Mouse (Mus musculus): ENCODE data around the gene Igfbp7. TPM values are rescaled to one million over a fixed set of nuclear protein-coding genes. Genes with fewer than 3 reads are reported as not detected.

Igfbp7 gene
- total RNA-seq, 2 experiments from 2014 or later: 167 to 176 TPM

- DNase-seq: no peak
Observed at GRCm38 (mm10) chr5:77349971-77350658, 57.7 kb downstream of the Igfbp7 start.

DNA sequence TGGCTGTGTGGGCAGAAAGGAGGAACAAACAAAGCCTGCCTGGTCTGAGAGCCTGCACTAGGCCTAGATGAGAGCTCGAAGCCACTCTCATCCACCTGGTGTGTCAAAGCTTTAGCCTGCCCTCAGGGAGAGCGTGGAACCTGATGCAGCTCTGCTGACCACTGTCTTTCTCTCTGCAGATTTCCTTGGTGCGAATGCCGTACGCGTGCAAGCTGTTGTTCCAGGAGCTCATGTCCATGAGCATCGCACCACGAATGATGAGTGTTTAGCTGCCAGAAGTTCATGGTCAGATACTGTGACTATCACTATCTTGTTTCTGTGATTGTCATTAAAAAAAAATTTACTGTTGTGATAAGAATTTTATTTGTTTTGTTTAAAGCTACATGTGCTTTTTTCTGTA lies 58.9 kb downstream of the Igfbp7 start:
- DNase-seq: no peak

GRCm38 (mm10) chr5:77340033-77340432 lies 67.8 kb downstream of the Igfbp7 start:
- no peak for DNase-seq

- DNase-seq: no peak
Observed at GRCm38 (mm10) chr5:77330154-77330553, 77.7 kb downstream of the Igfbp7 start.

DNA sequence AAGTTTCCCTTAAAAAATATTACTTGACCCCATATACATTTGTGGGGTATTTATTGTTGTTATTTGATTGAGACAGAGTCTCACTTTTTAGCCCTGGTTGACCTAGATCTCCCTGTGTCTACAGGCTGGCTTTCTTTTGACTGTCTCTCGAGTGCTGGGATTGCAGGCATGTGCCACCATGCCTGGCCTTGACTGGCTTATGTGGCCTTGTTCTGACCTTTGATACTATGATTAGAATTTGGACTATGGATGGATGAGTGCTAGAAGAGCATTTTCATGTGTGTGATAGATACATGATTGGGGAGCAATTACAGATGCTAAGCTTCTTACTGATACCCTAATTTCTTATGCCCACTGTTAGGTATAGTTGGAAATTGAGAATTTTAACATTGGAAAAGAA lies 82.9 kb downstream of the Igfbp7 start:
- no peak for DNase-seq

GRCm38 (mm10) chr5:77314986-77315385 lies 92.9 kb downstream of the Igfbp7 start:
- DNase-seq: no peak

DNA sequence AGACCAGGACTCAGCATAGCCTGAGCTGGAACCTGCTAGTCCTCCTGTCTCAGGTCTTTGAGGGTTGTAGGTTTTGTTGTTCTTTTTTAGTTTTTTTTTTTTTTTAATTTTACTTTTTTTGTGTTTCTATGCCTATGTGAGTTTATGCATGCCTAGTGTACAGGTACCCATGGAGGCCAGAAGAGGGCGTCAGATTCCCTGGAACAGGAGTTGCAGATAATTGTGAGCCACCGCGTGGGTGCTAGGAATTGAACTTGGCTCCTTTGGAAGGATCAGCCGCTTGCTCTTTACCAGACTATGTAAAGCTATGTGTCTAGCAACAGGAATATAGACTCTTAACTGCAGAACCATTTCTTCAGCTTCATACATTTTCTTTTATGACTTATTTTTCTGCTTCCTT lies 93.6 kb downstream of the Igfbp7 start:
- DNase-seq: no peak

DNA sequence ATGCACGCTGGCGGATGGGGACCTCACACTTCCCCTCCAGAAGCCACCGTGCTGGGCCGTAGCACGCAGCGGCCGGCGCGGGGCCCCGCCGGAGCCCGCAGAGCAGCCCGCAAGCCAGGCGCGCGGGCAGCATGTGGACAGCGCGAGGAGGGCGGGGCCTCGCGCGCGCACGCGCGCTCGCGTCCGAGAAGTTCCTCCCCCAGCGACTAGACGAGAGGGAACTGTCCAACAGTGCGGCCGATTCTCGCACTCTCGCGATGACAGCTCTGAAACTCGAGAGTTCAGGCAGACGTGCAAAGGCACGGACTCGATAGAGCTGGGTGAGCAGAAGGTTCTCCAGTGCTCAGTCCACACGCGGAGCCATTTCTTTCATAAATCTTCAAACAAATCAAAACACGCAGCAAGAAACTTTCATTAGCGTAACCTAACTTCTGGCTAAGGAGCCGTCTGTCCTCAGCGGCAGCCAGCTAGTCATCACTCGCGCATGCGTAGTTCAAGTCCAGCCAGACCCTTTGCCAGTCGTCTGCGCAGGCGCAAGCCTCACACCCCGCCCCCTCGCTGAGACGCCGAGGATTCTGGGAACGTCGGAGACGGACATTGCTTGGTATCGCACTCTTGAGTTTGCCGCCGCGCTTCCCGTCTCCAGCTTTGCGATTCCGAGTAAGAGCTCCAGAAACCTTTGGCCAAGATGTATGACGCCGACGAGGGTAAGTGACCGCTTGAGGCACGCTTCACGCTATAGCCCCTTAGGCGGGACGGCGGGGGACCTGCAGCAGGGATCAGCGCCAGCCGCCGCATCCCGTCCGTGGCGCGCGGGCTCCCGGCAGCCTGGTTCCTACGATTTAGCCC lies 97.7 kb downstream of the Igfbp7 start, which contains the start of the genes Noa1 and Polr2b:
TSS of gene Noa1 (minus strand) at position 161 of the 849 bp plus-strand sequence.
TSS of gene Polr2b (plus strand) at position 224 of the 849 bp plus-strand sequence.
- peak; percentile 99 to 100 for DNase-seq

- DNase-seq: peak in 1 of 2 experiments; percentile 18
Observed at GRCm38 (mm10) chr5:77309051-77309906, 98.6 kb downstream of the Igfbp7 start.

DNA sequence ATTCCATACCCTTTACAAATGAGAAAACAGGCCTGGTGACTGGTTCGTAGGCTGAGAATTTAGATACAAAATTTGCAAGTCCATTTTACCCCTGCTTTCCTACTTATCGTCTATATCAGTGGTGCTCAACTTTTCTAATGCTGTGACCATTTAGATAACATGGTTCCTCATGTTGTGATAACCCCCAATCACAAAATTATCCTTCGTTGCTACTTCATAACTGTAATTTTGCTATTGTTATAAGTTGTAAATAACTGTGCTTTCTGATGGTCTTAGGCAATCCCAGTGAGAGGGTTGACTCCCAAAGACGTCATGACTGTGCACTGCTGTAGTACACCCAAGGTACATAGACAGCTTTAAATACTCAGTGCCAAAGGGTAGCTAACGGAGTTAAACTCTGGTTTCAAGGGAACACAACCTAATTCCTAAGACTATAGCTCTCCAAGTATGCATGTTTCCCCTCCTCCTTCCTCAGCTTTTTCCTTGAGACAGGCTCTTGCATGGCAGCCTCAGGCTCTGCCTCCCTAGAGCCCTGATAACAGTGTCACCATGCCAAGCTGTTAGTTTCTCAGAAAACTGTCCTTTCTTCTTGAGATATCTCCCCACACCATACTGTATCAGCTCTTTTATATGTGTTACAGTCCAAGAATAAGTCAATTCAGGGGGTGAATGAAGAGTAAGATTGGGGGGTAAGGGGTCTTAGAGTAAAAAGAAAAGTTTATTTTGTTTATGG lies 99.9 kb downstream of the Igfbp7 start:
- no peak for DNase-seq

DNA sequence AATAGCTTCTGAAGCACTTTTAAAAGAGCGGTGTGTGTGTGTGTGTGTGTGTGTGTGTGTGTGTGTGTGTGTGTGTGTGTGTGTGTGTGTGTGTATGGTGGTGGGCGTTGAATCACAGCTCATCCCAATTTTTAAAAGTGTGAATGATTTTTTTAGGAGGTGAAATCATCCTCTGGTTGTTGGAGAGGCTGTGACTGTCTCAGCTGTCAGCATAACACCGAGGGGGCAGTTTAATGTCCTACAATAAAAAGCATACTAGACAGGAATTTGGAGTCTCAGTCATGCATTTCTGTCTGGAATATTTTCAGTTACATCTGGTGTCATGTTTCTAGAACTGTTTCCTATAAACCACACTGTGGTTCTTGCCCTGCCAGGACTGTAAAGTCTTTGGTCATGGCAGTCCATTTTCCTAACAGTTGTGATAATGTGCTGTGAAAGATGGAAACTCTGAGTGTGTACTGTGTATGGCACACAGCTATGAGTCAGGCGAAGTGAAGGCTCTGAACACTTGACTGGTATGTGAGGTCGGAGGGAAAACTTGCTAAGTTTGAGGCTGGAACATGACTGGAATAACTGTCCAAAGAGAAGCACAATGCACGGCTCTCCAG lies 106.4 kb downstream of the Igfbp7 start:
- DNase-seq: no peak

DNA sequence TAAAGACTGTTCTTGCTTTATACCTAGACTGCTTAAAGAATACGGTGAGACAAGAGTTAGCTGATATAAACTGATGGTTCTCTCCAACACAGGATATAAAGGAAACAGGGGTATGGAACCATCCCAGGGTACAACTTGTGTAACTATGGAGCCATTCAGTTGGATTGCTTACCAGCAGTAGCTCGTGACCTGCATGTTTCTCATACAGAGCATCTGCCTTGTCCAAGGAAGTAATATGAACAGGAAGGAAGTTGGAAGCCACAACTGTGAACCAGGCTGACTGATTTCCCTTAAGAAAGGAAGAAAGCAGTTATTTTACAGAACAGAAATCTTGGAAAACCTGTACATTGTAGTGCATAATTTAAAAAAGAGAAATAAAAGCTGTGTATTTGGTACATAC lies 108.4 kb downstream of the Igfbp7 start:
- no peak for DNase-seq

Other genes starting within 250 kb of the Igfbp7 start
- not detected for gene Spink2, start 196.6 kb downstream of the Igfbp7 start, total RNA-seq (2021)
- gene Rest, start 142.6 kb downstream of the Igfbp7 start, total RNA-seq (2021): 10 to 100 TPM; 13.2 to 13.5 TPM
- gene Noa1, start 98.0 kb downstream of the Igfbp7 start, total RNA-seq (2021): 10 to 100 TPM; 22.1 to 25.7 TPM
- gene Polr2b, start 97.9 kb downstream of the Igfbp7 start, total RNA-seq (2021): 10 to 100 TPM; 32.8 to 36.7 TPM